Comparison of ENCODE assay signal across 15 mouse cellular contexts in the genomic region with DNA sequence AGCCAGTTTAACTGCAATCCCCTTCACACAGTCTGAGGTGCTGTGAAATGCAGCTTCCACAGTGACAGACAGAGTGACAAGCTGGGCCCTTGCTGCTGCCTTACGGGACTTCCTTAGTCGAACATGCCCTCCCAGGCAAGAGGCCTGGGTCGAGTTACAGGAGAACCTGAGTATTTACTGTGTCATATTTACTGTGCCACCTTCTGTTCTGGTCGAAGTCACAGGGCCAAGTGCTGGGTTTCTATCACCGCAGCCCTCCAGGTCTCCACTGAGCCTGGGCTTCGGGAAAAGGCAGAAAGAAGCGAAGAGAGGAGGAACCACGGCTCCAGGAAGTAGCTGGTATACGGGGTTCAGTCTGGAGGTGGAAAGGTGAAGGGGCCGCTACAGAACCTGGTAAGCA. TPM values are rescaled to one million over a fixed set of nuclear protein-coding genes. Genes with fewer than 3 reads are reported as not detected.
DNase-seq lines count a peak whose midpoint lies in the region; ATAC-seq lines count a peak whose summit lies in the region.
"Had no signal": no experiment of that assay in that cellular context is flagged by ENCODE, and none has a peak within 500 bp of the region (broad histone marks: within the 10 kb centered on the region; RNA-seq: fewer than 3 reads in every experiment).

No protein-coding gene starts in this region.

- DNase-seq in cerebellum, adult 11-12 months, result peak; percentile 12
- no peak for DNase-seq in cerebellum, adult 11 months
- no peak for DNase-seq in hindbrain, embryonic 10.5 days (ENCODE audit: low spot score)
- DNase-seq in thymus, postnatal 4 days, result peak; percentile 48
- no peak for DNase-seq in thymus, postnatal 10 days (ENCODE audit: low spot score in 2 of 2)
- DNase-seq in embryo, embryonic 11 days, result no peak
- DNase-seq: layer of hippocampus, postnatal 36 days; right cerebral cortex, adult 18-20 months; thymus, postnatal 14 days had no signal

- no peak overlapping the region for H3K9ac ChIP-seq in hindbrain, embryonic 12.5 days
- H3K9ac ChIP-seq: limb, embryonic 12.5 days had no signal

- no peak overlapping the region for H3K4me3 ChIP-seq in hindbrain, embryonic 10.5 days
- H3K4me3 ChIP-seq in hindbrain, embryonic 12.5 days, result no peak overlapping the region
- H3K4me3 ChIP-seq: erythroblast, embryonic 14.5 days; limb, embryonic 12.5 days; megakaryocyte, embryonic 14.5 days had no signal

- no peaks in the 10 kb centered on the region for H3K9me3 ChIP-seq in hindbrain, embryonic 10.5 days
- no peaks in the 10 kb centered on the region for H3K9me3 ChIP-seq in hindbrain, embryonic 12.5 days (replicated peaks)
- H3K9me3 ChIP-seq: limb, embryonic 12.5 days; megakaryocyte, embryonic 14.5 days had no signal

- 76% methylated on average over 10 of the region's 10 CpGs for WGBS in hindbrain, embryonic 10.5 days
- 79% methylated on average over 10 of the region's 10 CpGs for WGBS in hindbrain, embryonic 12.5 days

- peaks cover 7% of the 10 kb centered on the region; the same call in 1 of the 2 replicates for H3K27me3 ChIP-seq in hindbrain, embryonic 10.5 days (ENCODE audit: insufficient read depth, poor library complexity, severe bottlenecking)
- H3K27me3 ChIP-seq in hindbrain, embryonic 12.5 days, result no peaks in the 10 kb centered on the region
- H3K27me3 ChIP-seq: megakaryocyte, embryonic 14.5 days had no signal

- no peak for ATAC-seq in hindbrain, embryonic 12.5 days (ENCODE audit: low FRiP score)
- ATAC-seq in megakaryocyte-erythroid progenitor cell, adult 5-6 weeks (replicated peaks; ENCODE audit: low FRiP score, low TSS enrichment, poor library complexity, severe bottlenecking), result no peak
- ATAC-seq: inflammation-experienced regulatory T-cells, adult 6 months had no signal

- peak overlapping the region; percentile 35; the same call in 1 of the 2 replicates for H3K27ac ChIP-seq in hindbrain, embryonic 10.5 days
- H3K27ac ChIP-seq in hindbrain, embryonic 12.5 days, result no peak overlapping the region
- H3K27ac ChIP-seq: limb, embryonic 12.5 days had no signal

- H3K36me3 ChIP-seq in hindbrain, embryonic 10.5 days, result no peaks in the 10 kb centered on the region
- no peaks in the 10 kb centered on the region for H3K36me3 ChIP-seq in hindbrain, embryonic 12.5 days
- H3K36me3 ChIP-seq: limb, embryonic 12.5 days had no signal

- H3K4me2 ChIP-seq in hindbrain, embryonic 12.5 days (replicated peaks), result no peak overlapping the region
- H3K4me2 ChIP-seq: limb, embryonic 12.5 days had no signal

- H3K4me1 ChIP-seq in hindbrain, embryonic 10.5 days (replicated peaks), result peaks cover 36% of the 10 kb centered on the region
- H3K4me1 ChIP-seq in hindbrain, embryonic 12.5 days, result peaks cover 8% of the 10 kb centered on the region; the same call in 1 of the 2 replicates

RNA-seq across cellular contexts. Expression of gene H6pd, which starts 10.8 kb away (rescaled TPM):
- polyA plus RNA-seq in hindbrain, embryonic 10.5 days (2016; fragmentation: Nextera tagmentation; extraction: Ambion mirVana), result 4.8 and 5.6 TPM in 2 replicates
- polyA plus RNA-seq in hindbrain, embryonic 12.5 days (2016; fragmentation: Nextera tagmentation; extraction: Ambion mirVana), result 5.4 and 5.8 TPM in 2 replicates
- 12.9 and 16.8 TPM in 2 replicates for total RNA-seq in megakaryocyte-erythroid progenitor cell, adult 5-6 weeks (2014; fragmentation: Nextera tagmentation)
- 9.8 and 11.9 TPM in 2 replicates for total RNA-seq in megakaryocyte-erythroid progenitor cell, adult 5-6 weeks (2017)

RNA-seq across cellular contexts. Expression of gene Spsb1, which starts 43.2 kb away (rescaled TPM):
- 10.7 and 12.0 TPM in 2 replicates for polyA plus RNA-seq in hindbrain, embryonic 10.5 days (2016; fragmentation: Nextera tagmentation; extraction: Ambion mirVana)
- 15.5 and 17.8 TPM in 2 replicates for polyA plus RNA-seq in hindbrain, embryonic 12.5 days (2016; fragmentation: Nextera tagmentation; extraction: Ambion mirVana)
- 0.35 TPM in 1 of 2 replicates, not detected in the other for total RNA-seq in megakaryocyte-erythroid progenitor cell, adult 5-6 weeks (2014; fragmentation: Nextera tagmentation)
- not detected in 2 replicates for total RNA-seq in megakaryocyte-erythroid progenitor cell, adult 5-6 weeks (2017)
- polyA plus RNA-seq: erythroblast, embryonic 14.5 days had no signal

Comparison
In these comparisons a context has a peak if more than half of its experiments do, and no peak if none do; other contexts are left out.
1. DNase-seq: peak in cerebellum, adult 11-12 months (single experiment) and thymus, postnatal 4 days (single experiment); none in cerebellum, adult 11 months (single experiment), hindbrain, embryonic 10.5 days (single experiment), thymus, postnatal 10 days (0 of 2) and embryo, embryonic 11 days (single experiment).